Mouse (Mus musculus) limb, embryonic 11.5 days (tissue): ENCODE measurements around the gene Padi6. TPM values are rescaled to one million over a fixed set of nuclear protein-coding genes. Genes with fewer than 3 reads are reported as not detected.
A peak's percentile ranks its signal among the peaks of the same experiment; 100 is the strongest.

Experiments used
- ATAC-seq: fragments of 200-750 bp; cut with Nextera tagmentation; 2 replicates; pipeline ENCODE4 v1.8.0; 2017; ENCODE audit warnings: low read depth; ENCODE audit not compliant: insufficient number of reproducible peaks, low FRiP score, low TSS enrichment
- DNase-seq: peaks from one replicate; pipeline ENCODE4 v3.0.0-alpha.2; 2015; ENCODE audit warnings: low spot score
- H3K27ac ChIP-seq: fragments of 300-500 bp; sonication (generic); replicated peaks from 2 replicates; pipeline ENCODE4 v1.5.1; 2014; ENCODE audit warnings: low read depth, mild to moderate bottlenecking, low read length
- H3K27me3 ChIP-seq: fragments of 300-500 bp; sonication (generic); 2 replicates; pipeline ENCODE4 v1.6.1; 2014; ENCODE audit warnings: mild to moderate bottlenecking, low read length, mixed read lengths; ENCODE audit not compliant: control insufficient read depth, insufficient read depth
- H3K36me3 ChIP-seq: fragments of 300-500 bp; sonication (generic); 2 replicates; pipeline ENCODE4 v1.6.1; 2014; ENCODE audit warnings: mild to moderate bottlenecking, low read length, moderate library complexity, mixed read lengths; ENCODE audit not compliant: control insufficient read depth, insufficient read depth
- H3K4me1 ChIP-seq: fragments of 300-500 bp; sonication (generic); 2 replicates; pipeline ENCODE4 v1.6.1; 2014; ENCODE audit warnings: low read length, mixed read lengths; ENCODE audit not compliant: control insufficient read depth, insufficient read depth
- H3K4me2 ChIP-seq: fragments of 300-500 bp; sonication (generic); 2 replicates; pipeline ENCODE4 v1.6.1; 2014; ENCODE audit warnings: low read depth, mild to moderate bottlenecking, moderate library complexity; ENCODE audit not compliant: severe bottlenecking
- H3K4me3 ChIP-seq: fragments of 300-500 bp; sonication (generic); 2 replicates; pipeline ENCODE4 v1.5.1; 2014; ENCODE audit warnings: low read depth, low read length
- H3K9ac ChIP-seq: fragments of 300-500 bp; sonication (generic); 2 replicates; pipeline ENCODE4 v1.6.1; 2014; ENCODE audit warnings: mild to moderate bottlenecking, low read length
- H3K9me3 ChIP-seq: fragments of 300-500 bp; sonication (generic); 2 replicates; pipeline ENCODE4 v1.6.1; 2016; ENCODE audit warnings: low read length; ENCODE audit not compliant: control insufficient read depth
- WGBS: fragments of 180-500 bp; shearing (Covaris S2); extraction: QIAGEN DNeasy Blood & Tissue Kit; methylation state at CpG from one replicate; pipeline ENCODE4 v1.1.7; 2014; 5-methylcytosine and 5-hydroxymethylcytosine counted together
- polyA plus RNA-seq: library from polyadenylated mRNA; unstranded; fragments of >200 nt; fragmentation: Nextera tagmentation; extraction: Ambion mirVana; gene quantifications from 2 replicates; pipeline ENCODE4 v1.2.1, GENCODE M21; 2014

The Padi6 gene
- polyA plus RNA-seq, 1 experiment from 2014 or later: 0.11 TPM

GRCm38 (mm10) chr4:140702611-140703327 is 39.7 kb downstream of the Padi6 start:
- peaks cover 21% of the 10 kb centered on the region for H3K36me3 ChIP-seq
- peak overlapping the region; percentile 85 for H3K4me2 ChIP-seq
- H3K9ac ChIP-seq: peak overlapping the region; percentile 100
- H3K4me3 ChIP-seq: peak overlapping the region; percentile 82
- H3K4me1 ChIP-seq: peaks cover 32% of the 10 kb centered on the region
- H3K27me3 ChIP-seq: no peaks in the 10 kb centered on the region
- DNase-seq: peak; percentile 84
- ATAC-seq: peak; percentile 56
- H3K27ac ChIP-seq: peak overlapping the region; percentile 100
- under 1% methylated on average over 43 of the region's 68 CpGs for WGBS
- H3K9me3 ChIP-seq: no peaks in the 10 kb centered on the region

DNA sequence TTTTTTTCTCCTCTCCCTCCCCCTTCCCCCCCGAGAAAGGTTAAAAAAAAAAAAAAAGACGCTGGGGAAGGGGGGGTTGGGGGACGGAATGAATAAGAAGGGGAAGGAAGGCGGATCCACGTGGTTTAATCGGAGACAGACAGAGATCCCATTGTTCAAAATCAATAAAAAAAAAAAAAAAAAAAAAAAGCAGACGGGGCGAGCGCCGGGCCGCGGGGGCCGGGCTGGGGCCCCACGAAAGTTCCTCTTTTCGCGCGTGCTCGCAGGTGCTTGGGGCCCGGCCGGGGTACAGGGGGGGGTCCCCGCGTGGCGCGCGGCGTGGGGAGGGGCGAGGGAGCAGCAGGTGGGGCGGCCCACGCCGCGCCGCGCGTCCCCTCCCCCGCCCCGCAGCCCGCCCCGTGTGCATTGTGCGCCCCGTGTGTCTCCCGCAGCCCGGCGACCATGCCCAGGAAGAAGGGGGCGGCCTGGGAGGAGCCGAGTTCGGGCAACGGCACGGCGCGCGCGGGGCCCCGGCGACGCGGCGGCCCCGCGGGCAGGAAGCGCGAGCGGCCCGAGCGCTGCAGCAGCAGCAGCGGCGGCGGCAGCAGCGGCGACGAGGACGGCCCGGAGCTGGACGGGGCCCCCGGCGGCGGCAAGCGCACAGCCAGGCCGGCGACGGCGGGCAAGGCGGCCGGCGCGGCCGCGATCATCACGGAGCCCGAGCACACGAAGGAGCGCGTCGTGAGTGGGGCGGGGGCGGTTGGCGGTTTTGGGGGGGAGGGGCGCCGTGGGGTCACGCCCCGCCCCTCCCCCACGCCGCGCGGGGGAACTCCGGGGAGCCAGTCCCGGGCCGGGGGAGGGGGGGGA is 40.5 kb downstream of the Padi6 start:
- H3K4me3 ChIP-seq: peak overlapping the region; percentile 82
- ATAC-seq: no peak
- H3K27me3 ChIP-seq: no peaks in the 10 kb centered on the region
- peaks cover 29% of the 10 kb centered on the region for H3K4me1 ChIP-seq
- DNase-seq: peak; percentile 70
- H3K4me2 ChIP-seq: peak overlapping the region; percentile 85
- H3K36me3 ChIP-seq: peaks cover 18% of the 10 kb centered on the region
- under 1% methylated on average over 41 of the region's 107 CpGs for WGBS
- peak overlapping the region; percentile 100 for H3K27ac ChIP-seq
- H3K9ac ChIP-seq: peak overlapping the region; percentile 100
- no peaks in the 10 kb centered on the region for H3K9me3 ChIP-seq

GRCm38 (mm10) chr4:140701049-140701715 is 41.3 kb downstream of the Padi6 start:
- H3K36me3 ChIP-seq: peaks cover 14% of the 10 kb centered on the region
- H3K4me2 ChIP-seq: peak overlapping the region; percentile 69
- H3K27me3 ChIP-seq: no peaks in the 10 kb centered on the region
- H3K4me3 ChIP-seq: peak overlapping the region; percentile 82
- H3K9ac ChIP-seq: peak overlapping the region; percentile 100
- WGBS: under 1% methylated on average over 60 of the region's 61 CpGs
- ATAC-seq (peak; percentile 61), DNase-seq (peak; percentile 91)
- H3K27ac ChIP-seq: peak overlapping the region; percentile 100
- peaks cover 29% of the 10 kb centered on the region for H3K4me1 ChIP-seq
- no peaks in the 10 kb centered on the region for H3K9me3 ChIP-seq

- Histone ChIP-seq H3K27me3 (no peaks in the 10 kb centered on the region), H3K27ac (peak within 1 kb of the TSS; percentile 100), H3K9ac (peak within 1 kb of the TSS; percentile 100), H3K4me1 (peaks cover 29% of the 10 kb centered on the region), H3K4me3 (peak within 1 kb of the TSS; percentile 82), H3K9me3 (no peaks in the 10 kb centered on the region), H3K4me2 (peak within 1 kb of the TSS; percentile 69), H3K36me3 (peaks cover 7% of the 10 kb centered on the region)
- WGBS: 6% methylated on average over 20 of the region's 20 CpGs
- ATAC-seq (no peak), DNase-seq (no peak)
These were observed 42.0 kb downstream of the Padi6 start, which contains the start of gene Rcc2 for GRCm38 (mm10) chr4:140700269-140701018. Rcc2 (plus strand) TSS chr4:140700541.

DNA sequence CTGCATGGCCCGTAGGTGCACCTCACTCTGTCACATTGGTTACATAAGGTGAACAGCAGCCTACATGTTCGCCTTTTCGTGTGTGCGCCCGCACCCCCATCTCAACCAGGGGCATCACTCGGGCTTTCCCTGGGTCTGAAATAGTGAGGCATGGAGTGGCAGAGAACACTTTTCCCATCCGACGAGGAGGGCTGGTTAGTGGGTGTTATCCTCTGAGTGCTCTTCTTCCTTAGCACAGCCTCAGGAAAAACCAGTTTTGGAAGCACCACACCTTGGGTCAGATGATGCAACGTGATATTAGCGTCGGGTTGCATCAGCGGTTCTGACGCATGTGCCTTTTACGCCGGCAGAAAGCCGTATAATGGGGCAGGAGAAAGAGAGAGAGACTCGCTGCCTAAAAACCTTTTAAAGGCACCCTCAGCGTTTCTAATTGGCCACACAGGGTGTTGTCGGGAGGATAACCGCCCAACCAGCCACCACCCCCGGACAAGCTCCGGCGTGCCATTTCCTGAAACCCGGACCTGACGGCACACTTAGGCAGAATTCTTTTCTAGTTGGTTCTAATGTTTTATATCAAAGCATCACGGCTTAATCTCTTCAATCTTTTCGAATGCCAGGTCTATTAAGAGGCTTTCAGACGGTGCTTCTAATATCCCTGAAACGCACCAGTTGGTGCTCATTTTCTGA is 42.9 kb downstream of the Padi6 start:
- H3K9me3 ChIP-seq: no peaks in the 10 kb centered on the region
- peak overlapping the region; percentile 20; the same call in 1 of the 2 replicates for H3K4me3 ChIP-seq
- WGBS: 6% methylated on average over 29 of the region's 29 CpGs
- peaks cover 29% of the 10 kb centered on the region for H3K4me1 ChIP-seq
- peak overlapping the region; percentile 22 for H3K9ac ChIP-seq
- DNase-seq (peak; percentile 68), ATAC-seq (no peak)
- H3K27ac ChIP-seq: no peak overlapping the region
- H3K4me2 ChIP-seq: peak overlapping the region; percentile 69
- H3K27me3 ChIP-seq: no peaks in the 10 kb centered on the region
- peaks cover 4% of the 10 kb centered on the region for H3K36me3 ChIP-seq

DNA sequence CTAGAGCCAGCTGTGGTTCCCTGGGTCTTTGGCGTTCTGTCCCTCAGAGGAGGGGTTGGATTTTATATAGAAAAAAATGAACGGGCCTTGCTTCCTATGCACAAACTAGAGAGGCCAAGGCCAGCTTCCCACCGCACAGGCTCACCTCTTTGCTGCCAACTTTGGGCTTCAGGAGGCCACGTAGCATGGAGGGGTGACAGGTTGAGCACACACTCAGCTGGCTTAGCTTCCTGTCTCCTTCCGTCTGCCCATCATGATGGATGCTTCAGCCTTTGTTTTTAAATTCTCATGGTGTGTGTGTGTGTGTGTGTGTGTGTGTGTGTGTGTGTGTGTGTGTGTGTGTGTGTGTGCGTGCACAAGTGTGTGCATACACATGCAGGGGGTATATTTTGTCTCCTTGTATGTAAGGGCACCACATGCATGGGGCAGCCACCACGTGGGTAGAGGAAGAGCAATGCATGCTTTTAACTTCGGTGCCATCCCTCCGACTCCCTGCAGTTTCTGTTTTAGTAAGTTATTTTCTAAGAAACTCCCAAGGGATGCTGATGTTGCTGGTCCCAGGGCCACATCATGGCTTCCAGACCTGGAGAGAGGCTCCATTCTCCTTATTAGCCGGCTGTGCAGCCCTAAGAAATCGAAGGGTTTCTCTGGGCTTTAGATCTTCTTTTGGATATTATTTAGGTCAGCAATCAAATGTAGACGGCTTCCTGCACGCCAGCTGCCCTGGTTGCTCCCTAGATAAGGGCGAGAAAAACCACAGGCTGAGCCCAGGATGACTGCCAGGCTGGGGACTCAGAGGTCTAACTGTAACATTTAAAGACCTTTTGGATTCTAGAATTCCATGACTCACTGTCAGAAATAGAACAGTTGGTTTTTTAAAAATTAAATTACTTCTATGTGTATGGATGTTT is 46.5 kb downstream of the Padi6 start:
- 81% methylated on average over 14 of the region's 14 CpGs for WGBS

DNA sequence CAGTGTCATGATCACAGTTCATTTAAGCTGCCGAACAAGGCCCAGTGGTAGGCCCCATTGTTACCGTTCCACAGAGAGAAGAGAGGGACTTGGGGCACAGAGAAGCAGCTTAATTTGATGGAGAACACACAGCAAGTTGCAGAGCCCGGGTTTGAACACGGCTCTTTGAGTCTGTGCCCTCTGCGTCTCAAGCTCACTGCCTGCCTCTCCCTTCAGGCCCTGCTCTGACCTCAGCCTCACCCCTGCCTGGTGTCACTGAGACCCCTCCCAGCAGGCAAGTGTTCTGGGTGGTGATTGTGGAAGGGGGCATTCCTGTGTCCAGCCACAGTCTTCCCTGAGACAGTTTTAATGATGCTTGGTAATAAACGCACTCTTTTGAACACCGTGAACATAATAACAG is 47.3 kb downstream of the Padi6 start:
- H3K9ac ChIP-seq: no peak overlapping the region
- no peaks in the 10 kb centered on the region for H3K36me3 ChIP-seq
- H3K9me3 ChIP-seq: no peaks in the 10 kb centered on the region
- no peaks in the 10 kb centered on the region for H3K27me3 ChIP-seq
- ATAC-seq (no peak), DNase-seq (no peak)
- H3K4me3 ChIP-seq: no peak overlapping the region
- WGBS: 71% methylated on average over 7 of the region's 7 CpGs
- no peak overlapping the region for H3K4me2 ChIP-seq
- H3K4me1 ChIP-seq: peaks cover 7% of the 10 kb centered on the region; the same call in 1 of the 2 replicates
- H3K27ac ChIP-seq: no peak overlapping the region

More for the DNA sequence above, 46.5 kb downstream of the Padi6 start:
- Histone ChIP-seq H3K27me3 (no peaks in the 10 kb centered on the region), H3K9ac (no peak overlapping the region), H3K4me3 (no peak overlapping the region), H3K27ac (no peak overlapping the region), H3K4me2 (no peak overlapping the region), H3K4me1 (peaks cover 14% of the 10 kb centered on the region), H3K9me3 (no peaks in the 10 kb centered on the region), H3K36me3 (no peaks in the 10 kb centered on the region)
- no peak for ATAC-seq
- no peak for DNase-seq
